Mouse (Mus musculus) spleen, embryonic (tissue): ENCODE data around the gene Tmem210.

Experiments
- CTCF ChIA-PET: fragments of 350-600 bp; sonication (Branson Sonifier 250); formaldehyde crosslinking; loops from one replicate; lab custom pipeline; 2022; lab: Charles Lee

Gene Tmem210

GRCm38 (mm10) chr2:25287927-25288649 lies at the start of gene Tmem210:
Gene Tmem210 (plus strand): TSS chr2:25288145.
- CTCF ChIA-PET, result no interaction called here

DNA sequence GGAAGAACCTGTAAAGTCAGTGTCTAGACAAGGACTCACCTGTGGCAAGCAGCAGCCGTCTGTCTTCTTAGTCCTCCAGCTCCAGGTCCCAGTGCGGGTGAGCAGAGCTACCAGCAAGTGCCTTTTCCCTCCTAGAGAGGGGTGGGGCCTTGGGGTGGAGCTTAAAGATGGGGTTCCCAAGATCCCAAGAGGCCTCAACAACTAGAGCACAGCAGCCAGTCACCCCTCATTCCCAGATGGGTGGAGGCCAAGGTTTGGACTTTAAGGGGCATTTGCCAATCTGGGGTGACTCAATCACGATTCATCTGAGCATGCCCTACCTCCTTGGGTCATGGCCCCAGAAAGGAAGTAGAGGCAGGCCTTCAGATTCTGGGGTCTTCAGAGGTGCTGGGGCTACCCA lies 48.2 kb upstream of the Tmem210 start:
- CTCF ChIA-PET, result no interaction called here

GRCm38 (mm10) chr2:25240310-25240709 lies 47.6 kb upstream of the Tmem210 start:
- CTCF ChIA-PET, result interaction anchor here (0.6 to 1.0 kb wide), 5 partner anchors 9 to 648 kb away, joined by 3 to 4 read pairs (median 3); no protein-coding TSS in a partner anchor

GRCm38 (mm10) chr2:25240723-25241437 lies 47.1 kb upstream of the Tmem210 start:
- CTCF ChIA-PET, result interaction anchor here (0.6 to 1.4 kb wide), 6 partner anchors 8 to 647 kb away, joined by 3 to 4 read pairs (median 3); no protein-coding TSS in a partner anchor

DNA sequence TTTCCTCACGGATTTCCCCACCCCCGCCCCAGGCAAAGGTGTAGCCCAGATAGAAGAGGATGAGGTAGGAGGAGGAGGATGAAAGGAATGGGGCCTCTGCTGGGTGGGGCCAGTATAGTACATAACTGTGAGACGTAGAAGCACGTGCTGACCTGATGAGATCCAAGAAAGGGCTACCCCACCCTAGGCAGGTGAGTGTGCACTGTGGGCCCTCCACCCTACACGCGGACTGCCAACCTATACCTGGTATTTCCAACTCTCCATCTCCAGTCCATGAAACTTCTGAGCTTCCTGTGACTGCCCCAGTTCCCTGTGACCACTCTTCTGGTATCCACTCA lies 46.5 kb upstream of the Tmem210 start:
- CTCF ChIA-PET, result interaction anchor here (1.4 kb wide), 1 partner anchor 48 kb away, joined by 3 read pairs; no protein-coding TSS in a partner anchor

- CTCF ChIA-PET, result interaction anchor here (0.6 to 1.4 kb wide), 2 partner anchors 14 to 48 kb away, joined by 3 to 4 read pairs; no protein-coding TSS in a partner anchor
These were observed 45.8 kb upstream of the Tmem210 start, which contains the start of the genes Rnf208 and Cysrt1 for GRCm38 (mm10) chr2:25242101-25242506. Gene Rnf208 (plus strand): TSS chr2:25242255. Gene Cysrt1 (minus strand): TSS chr2:25242452.

DNA sequence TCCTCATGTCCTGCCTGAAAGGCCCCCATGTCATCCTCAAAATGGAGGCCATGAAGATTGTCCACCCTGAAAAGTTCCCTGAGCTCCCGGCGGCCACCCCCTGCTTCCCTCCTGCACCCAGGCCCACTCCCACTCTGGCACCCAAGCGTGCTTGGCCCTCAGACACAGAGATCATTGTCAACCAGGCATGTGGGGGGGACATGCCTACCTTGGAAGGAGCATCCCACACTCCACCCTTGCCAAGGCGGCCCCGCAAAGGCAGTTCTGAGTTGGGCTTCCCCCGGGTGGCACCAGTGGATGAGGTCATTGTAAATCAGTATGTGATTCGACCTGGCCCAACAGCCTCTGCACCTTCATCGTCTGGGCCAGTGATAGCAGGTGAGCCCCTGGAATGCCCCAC lies 44.6 kb upstream of the Tmem210 start:
- CTCF ChIA-PET, result interaction anchor here (0.5 to 0.9 kb wide), 3 partner anchors 11 to 117 kb away, joined by 3 read pairs; no protein-coding TSS in a partner anchor

DNA sequence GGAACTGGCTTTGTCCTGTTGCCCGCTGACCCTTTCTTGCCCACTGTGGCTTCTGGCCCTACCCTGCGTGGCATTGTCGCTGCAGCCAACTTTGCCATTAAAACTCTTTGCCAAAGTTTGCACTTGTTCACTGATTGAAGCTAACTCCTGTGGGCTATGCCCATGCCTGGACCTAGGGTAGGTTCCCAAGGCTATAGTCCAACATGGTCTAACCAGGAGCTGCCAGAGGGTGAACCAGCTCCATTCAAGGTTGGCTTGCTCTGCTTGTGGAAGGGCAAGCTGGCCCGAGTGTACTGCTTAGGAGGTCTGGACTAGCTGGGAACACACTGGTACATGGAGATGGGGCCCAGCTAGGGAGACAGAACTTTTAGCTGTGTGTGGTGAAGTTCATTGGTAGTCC lies 43.8 kb upstream of the Tmem210 start:
- CTCF ChIA-PET, result interaction anchor here (0.7 kb wide), 1 partner anchor 47 kb away, joined by 11 read pairs; no protein-coding TSS in a partner anchor

- CTCF ChIA-PET, result interaction anchor here (0.6 kb wide), 1 partner anchor 19 kb away, joined by 3 read pairs; no protein-coding TSS in a partner anchor
These were observed 41.5 kb upstream of the Tmem210 start, which contains the start of gene AL732309.1 for GRCm38 (mm10) chr2:25246183-25247072. Gene AL732309.1 (minus strand): TSS chr2:25246863.

DNA sequence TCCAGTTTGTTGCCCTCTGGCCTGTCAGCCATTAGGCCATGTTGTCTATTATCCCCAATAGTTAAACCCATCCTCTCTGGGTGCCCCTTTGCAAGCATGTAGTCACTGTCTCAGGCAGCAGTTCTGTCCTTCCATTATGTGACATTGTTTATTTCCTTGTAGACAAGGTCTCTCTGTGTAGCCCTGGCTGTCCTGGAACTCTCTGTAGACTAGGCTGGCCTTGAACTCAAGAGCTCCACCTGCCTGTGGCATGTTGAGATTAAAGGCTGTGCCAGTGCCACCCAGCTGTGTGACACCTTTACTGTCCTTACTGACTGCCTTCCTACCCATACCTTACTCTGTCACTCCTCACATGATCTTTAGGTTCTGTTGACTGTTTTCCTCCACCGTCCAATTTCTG lies 35.6 kb upstream of the Tmem210 start:
- CTCF ChIA-PET, result interaction anchor here (1.1 kb wide), 1 partner anchor 31 kb away, joined by 4 read pairs; no protein-coding TSS in a partner anchor

GRCm38 (mm10) chr2:25255284-25255779 lies 32.6 kb upstream of the Tmem210 start, which contains the start of gene Tmem203:
Gene Tmem203 (plus strand): TSS chr2:25255439.
- CTCF ChIA-PET, result interaction anchor here (0.8 to 1.5 kb wide), 2 partner anchors 10 to 26 kb away, joined by 3 to 4 read pairs; no protein-coding TSS in a partner anchor

- CTCF ChIA-PET, result interaction anchor here (0.6 to 1.5 kb wide), 4 partner anchors 28 to 154 kb away, joined by 3 to 5 read pairs (median 4); no protein-coding TSS in a partner anchor
These were observed 31.4 kb upstream of the Tmem210 start for GRCm38 (mm10) chr2:25256443-25257109.

GRCm38 (mm10) chr2:25257250-25257649 lies 30.7 kb upstream of the Tmem210 start:
- CTCF ChIA-PET, result interaction anchor here (0.6 to 0.7 kb wide), 2 partner anchors 60 to 154 kb away, joined by 3 to 5 read pairs; no protein-coding TSS in a partner anchor

GRCm38 (mm10) chr2:25258887-25259286 lies 29.1 kb upstream of the Tmem210 start:
- CTCF ChIA-PET, result no interaction called here

GRCm38 (mm10) chr2:25261870-25262269 lies 26.1 kb upstream of the Tmem210 start:
- CTCF ChIA-PET, result interaction anchor here (0.6 kb wide), 1 partner anchor 67 kb away, joined by 7 read pairs; no protein-coding TSS in a partner anchor

DNA sequence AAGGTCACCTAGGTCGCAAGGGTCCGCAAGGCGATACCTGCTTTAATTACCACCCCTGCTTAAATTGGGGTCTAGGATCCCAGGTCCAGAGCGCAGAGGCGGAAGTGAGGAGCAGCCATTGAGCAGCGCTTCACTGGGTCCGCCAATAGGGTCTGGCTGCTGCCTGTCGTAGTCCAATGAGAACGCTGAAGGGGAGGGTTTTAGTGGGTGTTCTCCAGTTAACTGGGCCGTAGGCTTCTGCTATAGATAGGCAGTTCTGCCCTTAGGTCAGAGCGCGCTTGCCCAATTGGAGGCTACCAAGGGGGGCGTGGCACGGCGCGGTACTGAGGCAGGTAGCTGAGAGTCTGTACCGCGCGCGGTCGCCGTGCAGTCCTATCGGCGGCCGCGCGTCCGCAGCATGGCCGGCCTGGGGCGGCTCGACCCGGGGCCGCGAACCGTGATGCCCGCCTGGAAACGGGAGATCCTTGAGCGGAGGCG lies 25.6 kb upstream of the Tmem210 start, which contains the start of gene Tprn:
TSS of gene Tprn (plus strand) at position 328 of the 477 bp plus-strand sequence.
- CTCF ChIA-PET, result interaction anchor here (0.6 to 0.8 kb wide), 2 partner anchors 9 to 68 kb away, joined by 5 to 7 read pairs; partner anchors contain the start of genes Anapc2 and Ssna1

- CTCF ChIA-PET, result interaction anchor here (0.8 kb wide), 1 partner anchor 9 kb away, joined by 5 read pairs; the partner anchor contains the start of genes Anapc2 and Ssna1
These were observed 24.9 kb upstream of the Tmem210 start for GRCm38 (mm10) chr2:25262795-25263622.

- CTCF ChIA-PET, result no interaction called here
These were observed 24.2 kb upstream of the Tmem210 start for GRCm38 (mm10) chr2:25263623-25264285.
